Mouse (Mus musculus): Measurements from ENCODE around the gene Ankdd1a. TPM values are rescaled to one million over a fixed set of nuclear protein-coding genes. Genes with fewer than 3 reads are reported as not detected.

The Ankdd1a gene
- total RNA-seq, 2 experiments from 2014 or later: 0.45 TPM; not detected in 1

DNA sequence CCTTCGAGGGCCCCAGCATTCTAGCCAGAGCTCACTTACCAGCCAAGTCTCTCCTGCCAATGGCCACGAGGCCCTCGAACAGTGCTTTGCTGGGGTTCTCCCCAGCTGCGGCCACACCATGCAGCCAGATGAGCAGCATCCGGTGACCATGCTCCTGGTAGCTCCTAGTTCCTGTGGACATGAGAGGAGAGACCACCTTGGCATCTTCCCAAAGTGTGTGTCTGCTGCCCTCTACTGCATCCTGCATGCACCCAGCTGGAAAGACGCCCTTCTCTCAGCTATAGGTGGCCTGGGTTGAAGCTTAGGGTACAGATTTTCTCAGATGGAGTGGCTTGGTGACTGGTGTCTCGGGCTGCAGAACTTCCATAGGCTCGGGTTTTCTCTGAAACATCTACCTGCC is 17.8 kb downstream of the Ankdd1a start:
- DNase-seq: no peak

DNA sequence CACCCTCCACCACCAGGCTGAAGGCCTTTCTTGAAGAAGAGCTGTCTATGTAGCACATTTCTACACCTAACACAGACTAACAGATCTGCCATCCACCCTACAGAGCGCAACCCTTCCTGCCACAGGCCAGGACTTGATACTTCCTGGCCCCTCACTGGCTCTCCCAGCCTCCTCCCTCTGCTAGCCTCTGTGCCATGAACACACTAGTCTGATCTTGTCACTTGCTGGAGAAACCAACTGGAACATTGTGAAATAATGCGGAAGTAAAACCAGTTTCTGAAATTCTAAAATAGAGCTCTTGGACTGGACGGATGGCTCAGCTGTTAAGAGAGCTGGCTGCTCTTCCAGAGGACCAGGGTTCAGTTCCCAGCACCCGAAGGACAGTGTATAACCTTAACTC is 27.1 kb downstream of the Ankdd1a start:
- no peak for DNase-seq

DNA sequence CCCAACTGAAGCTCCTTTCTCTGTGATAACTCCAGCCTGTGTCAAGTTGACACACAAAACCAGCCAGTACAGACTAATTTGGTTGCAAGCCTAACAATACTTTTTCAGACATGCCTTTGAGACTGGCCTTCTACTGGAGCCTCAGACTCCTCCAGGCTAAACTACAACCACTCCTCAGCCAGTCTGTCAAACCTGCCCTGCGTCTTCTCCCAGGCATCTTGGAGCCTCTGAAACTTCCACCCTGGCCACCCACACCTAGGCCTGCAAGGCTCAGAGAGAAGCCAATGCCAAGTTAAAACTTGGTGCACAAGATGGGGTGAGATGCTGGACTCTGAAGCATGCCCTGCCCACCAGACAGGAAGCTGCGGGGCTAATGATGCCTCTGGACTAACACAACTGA is 27.6 kb downstream of the Ankdd1a start:
- no peak for DNase-seq

DNA sequence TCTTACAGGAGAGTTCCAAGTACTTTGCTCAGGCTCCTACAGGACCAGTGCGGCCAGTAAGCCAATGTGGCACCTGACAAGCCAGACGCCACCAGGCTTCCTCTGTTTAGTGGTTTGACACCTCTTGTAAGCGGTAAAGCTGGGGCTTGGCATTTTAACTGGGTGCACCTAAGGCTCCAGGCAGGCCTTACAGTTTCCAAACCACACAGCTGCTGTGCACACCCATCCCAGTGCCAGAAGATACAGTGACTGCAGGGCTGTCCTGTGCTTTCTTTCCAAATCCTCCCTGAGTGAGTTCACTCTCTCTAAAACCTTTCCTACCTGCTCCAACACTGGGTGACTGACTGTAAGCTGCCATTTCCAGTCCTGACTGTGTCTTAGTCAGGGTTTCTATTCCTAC is 28.5 kb downstream of the Ankdd1a start:
- no peak for DNase-seq

GRCm38 (mm10) chr9:65480071-65480470 is 39.9 kb downstream of the Ankdd1a start:
- DNase-seq: no peak

- no peak for DNase-seq
Observed at GRCm38 (mm10) chr9:65479158-65479557, 40.8 kb downstream of the Ankdd1a start.

GRCm38 (mm10) chr9:65472769-65473168 is 47.2 kb downstream of the Ankdd1a start:
- DNase-seq: no peak

GRCm38 (mm10) chr9:65467686-65468085 is 52.3 kb downstream of the Ankdd1a start:
- DNase-seq: peak; percentile 70

DNA sequence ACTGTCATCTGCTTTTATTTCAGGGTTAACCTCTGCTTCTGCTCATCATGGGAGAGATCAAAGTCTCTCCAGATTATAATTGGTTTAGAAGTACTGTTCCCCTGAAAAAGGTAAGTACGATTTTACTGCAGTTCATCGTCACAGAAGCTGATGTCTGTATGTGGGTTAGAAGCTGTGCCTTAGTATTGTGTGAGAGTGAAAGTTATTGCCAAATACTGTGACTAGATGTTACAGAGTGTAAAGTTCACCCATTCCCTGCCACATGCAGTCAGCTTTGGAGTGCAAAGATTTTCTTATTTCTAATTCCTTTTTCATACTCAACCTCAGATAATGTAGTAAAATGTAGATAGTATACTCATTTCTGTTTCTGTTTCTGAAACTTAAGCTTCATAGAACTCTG is 54.8 kb downstream of the Ankdd1a start:
- DNase-seq: no peak

DNA sequence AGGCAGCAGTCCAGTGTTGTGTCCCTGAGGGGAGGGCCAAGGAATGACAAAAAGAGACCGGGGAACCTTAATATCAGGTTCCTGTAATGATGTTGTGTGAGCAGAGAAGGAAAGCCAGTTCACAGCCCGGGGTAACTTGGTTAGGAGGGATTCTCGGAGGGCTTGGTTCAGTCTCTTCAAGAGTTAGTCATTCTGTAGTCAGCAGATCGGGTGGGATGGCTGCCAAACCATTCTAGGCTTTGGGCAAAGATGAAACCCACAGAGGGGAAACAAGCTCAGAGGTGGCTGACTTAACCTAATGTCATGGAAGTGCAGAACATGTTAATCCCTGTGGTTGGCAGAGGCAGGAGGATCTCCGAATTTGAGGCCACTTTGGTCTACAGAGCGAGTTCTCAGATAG is 55.8 kb downstream of the Ankdd1a start:
- DNase-seq: peak; percentile 77

DNA sequence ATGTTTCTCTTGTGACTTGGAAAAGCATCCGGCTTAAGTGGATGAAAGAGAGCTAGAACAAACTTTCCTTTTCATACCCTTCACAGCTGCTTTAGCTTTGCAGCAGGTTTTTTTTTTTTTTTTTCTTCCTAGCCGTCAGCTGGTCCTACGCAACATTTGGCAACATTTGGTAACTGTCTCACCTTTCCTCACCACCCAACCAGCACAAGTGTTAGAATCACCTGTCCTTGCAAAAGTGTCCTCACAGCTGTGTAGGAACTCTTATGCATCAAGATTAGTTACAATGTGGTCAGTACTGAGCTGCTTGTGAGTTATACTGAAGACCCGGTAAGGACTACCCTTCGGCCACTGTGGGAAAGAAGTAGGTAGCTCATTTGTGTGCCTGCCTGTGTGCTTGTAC is 57.4 kb downstream of the Ankdd1a start:
- no peak for DNase-seq

DNA sequence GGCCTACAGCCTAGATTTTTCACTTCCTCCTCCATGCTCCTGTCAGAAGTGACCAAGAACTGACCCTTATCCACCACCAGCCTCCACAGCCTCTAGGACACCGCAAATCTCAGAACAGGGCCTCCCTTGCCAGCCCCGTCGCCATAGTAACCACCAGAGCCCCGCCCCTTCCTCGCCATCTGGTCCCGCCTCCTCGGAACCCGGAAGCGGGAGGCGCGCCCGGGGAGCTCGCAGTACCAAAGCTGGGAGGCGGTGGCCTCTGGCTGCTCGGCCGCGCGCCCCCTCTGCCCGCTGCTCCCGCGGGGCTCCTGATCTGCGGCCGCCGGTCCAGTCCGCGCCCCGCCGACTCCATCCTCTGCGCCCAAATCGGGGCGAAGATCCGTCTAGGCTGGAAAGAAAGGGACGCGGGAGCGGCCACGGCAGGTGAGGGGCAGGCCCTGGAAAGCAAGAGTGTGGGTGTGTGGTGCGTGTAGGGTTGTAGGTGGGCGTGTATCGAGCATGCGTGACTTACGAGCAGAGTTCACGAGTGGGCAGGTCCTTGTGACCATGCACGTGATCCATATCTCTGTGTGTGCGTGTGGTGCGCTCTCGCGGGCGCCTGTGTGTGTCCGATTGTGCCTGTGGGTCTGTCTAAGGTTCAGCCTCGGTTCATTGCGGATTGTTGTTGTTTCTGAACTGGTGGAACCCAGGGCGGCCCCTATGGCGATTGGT is 59.1 kb downstream of the Ankdd1a start, which contains the start of gene Spg21:
Gene Spg21, plus strand, starts transcription at position 216 of the 711 bp plus-strand sequence.
- peak; percentile 99 for DNase-seq

DNA sequence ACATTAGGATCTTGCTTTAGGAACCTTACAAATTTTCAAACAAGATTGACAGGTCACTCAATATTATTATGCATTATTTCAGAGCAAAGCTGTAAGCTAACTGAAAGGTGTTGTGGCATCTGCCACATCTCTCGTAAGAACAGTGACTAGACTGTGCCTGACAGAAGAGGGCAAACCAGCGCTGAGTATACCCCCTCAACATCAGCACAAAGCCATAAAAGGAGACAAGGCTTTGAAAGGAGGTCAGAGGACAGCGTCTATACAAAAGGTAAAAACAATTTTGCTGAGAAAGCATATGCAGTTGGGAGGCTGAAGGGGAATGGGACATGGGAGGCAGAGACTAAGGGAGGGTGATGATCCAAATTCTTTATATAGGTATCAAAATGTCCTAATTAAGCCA is 59.8 kb downstream of the Ankdd1a start:
- DNase-seq: no peak

DNA sequence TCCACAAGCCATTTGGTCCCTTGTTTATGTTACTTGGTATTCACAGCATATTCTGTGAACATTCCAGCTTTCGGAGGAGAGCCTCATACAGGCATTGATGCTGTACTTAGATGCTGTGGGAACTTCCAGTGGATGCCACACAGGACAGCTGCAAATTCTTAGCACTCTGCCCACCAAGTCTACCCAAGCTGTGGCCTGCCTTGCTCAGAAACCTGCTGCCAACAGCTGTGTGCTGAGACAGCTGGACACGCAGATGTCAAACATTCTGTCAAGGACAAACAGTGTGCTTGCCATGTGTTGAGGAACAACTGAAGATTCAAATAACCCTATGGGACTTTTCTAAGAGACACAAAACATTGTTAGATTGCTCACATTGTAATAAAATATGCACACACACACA is 61.0 kb downstream of the Ankdd1a start:
- DNase-seq: no peak

DNA sequence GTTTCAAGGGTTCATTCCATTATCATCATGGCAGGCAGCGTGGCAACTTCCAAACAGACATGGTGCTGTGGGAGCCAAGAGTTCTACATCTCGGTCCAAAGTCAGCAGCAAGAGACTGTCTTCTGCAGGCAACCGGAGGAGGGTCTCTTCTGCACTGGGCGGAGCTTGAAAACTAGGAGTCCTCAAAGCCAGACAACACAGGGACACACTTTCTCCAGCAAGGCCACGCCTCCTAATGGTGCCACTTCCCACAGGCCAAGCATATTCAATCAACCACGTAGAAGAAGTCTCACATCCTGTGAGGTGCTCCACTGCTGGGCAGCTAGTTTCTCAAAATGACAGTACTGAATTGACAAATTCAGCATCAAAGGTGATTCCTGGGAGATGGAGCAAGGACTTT is 72.0 kb downstream of the Ankdd1a start:
- DNase-seq: no peak

DNA sequence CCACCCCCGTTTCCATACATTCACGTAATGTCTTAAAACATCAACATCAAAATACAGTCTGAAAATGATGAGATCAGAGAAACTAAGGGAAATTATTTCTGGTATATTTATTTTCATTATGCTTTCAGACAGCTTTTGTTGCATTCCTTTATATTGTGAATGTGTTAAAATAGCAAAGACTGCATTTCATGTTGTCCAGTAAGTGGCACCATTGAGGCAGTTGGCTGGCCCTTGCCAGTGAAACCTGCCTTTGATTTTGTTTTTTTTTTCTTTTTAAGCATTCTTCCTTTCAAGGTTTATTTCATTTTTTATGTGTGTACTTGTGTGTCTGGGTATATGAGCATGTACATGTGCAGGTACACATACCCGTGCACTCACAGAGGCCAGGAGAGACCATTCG is 75.3 kb downstream of the Ankdd1a start:
- DNase-seq: no peak

Other genes with a start within 250 kb of the Ankdd1a start
- 100 to 1,000 TPM; 144 to 173 TPM for gene Clpx, start 225.9 kb downstream of the Ankdd1a start, total RNA-seq (2021)
- 10 to 100 TPM; 13.6 to 17.1 TPM for gene Pdcd7, start 174.1 kb downstream of the Ankdd1a start, total RNA-seq (2021)
- under 1 TPM in 1 of 2 experiments, not detected in 1; 0.45 TPM for gene Ubap1l, start 159.2 kb downstream of the Ankdd1a start, total RNA-seq (2021)
- 1 to 10 TPM in 1 of 2 experiments, under 1 TPM in 1; 0.84 to 3.9 TPM for gene Kbtbd13, start 128.5 kb downstream of the Ankdd1a start, total RNA-seq (2021)
- gene Rasl12, start 121.7 kb downstream of the Ankdd1a start, total RNA-seq (2021): 10 to 100 TPM; 32.3 to 76.7 TPM
- under 1 TPM; 0.45 to 0.78 TPM for gene Slc51b, start 97.2 kb downstream of the Ankdd1a start, total RNA-seq (2021)
- gene Mtfmt, start 84.4 kb downstream of the Ankdd1a start, total RNA-seq (2021): 10 to 100 TPM; 11.2 to 14.1 TPM
- 10 to 100 TPM; 53.6 to 54.4 TPM for gene Spg21, start 59.2 kb downstream of the Ankdd1a start, total RNA-seq (2021)
- 10 to 100 TPM; 32.5 to 37.8 TPM for gene Plekho2, start 59.8 kb upstream of the Ankdd1a start, total RNA-seq (2021)
- 1 to 10 TPM; 2.0 to 3.3 TPM for gene Pif1, start 67.0 kb upstream of the Ankdd1a start, total RNA-seq (2021)
- 10 to 100 TPM; 49.7 to 61.5 TPM for gene Rbpms2, start 109.5 kb upstream of the Ankdd1a start, total RNA-seq (2021)
- 100 to 1,000 TPM; 148 to 194 TPM for gene Oaz2, start 147.8 kb upstream of the Ankdd1a start, total RNA-seq (2021)

Measured in adrenal gland, postnatal 10 days (tissue).